Mouse (Mus musculus) neural tube, embryonic 13.5 days (tissue): ENCODE measurements at regions not wholly inside any gene's neighbourhood (a gene's known extent, or its start where the extent isn't known, plus 50 kb on each side); places are given as distances from the start of the nearest gene placed in this dataset.

Experiments
- ATAC-seq: fragments of 200-750 bp; cut with Nextera tagmentation; 2 replicates; pipeline ENCODE4 v1.8.0; 2017; ENCODE audit warnings: low read depth, mild to moderate bottlenecking, moderate TSS enrichment, moderate library complexity
- H3K27ac ChIP-seq: fragments of 300-500 bp; sonication (generic); replicated peaks from 2 replicates; pipeline ENCODE4 v1.5.1; 2015; ENCODE audit warnings: moderate library complexity, mild to moderate bottlenecking, inconsistent platforms
- H3K27me3 ChIP-seq: fragments of 300-500 bp; sonication (generic); 2 replicates; pipeline ENCODE4 v1.6.1; 2015; ENCODE audit warnings: mild to moderate bottlenecking, inconsistent platforms
- H3K36me3 ChIP-seq: fragments of 300-500 bp; sonication (generic); 2 replicates; pipeline ENCODE4 v1.6.1; 2015; ENCODE audit warnings: mild to moderate bottlenecking, inconsistent platforms
- H3K4me1 ChIP-seq: fragments of 300-500 bp; sonication (generic); replicated peaks from 2 replicates; pipeline ENCODE4 v1.6.1; 2015; ENCODE audit warnings: inconsistent platforms
- H3K4me2 ChIP-seq: fragments of 300-500 bp; sonication (generic); 2 replicates; pipeline ENCODE4 v1.6.1; 2015; ENCODE audit warnings: inconsistent platforms, mild to moderate bottlenecking, moderate library complexity
- H3K4me3 ChIP-seq: fragments of 300-500 bp; sonication (generic); 2 replicates; pipeline ENCODE4 v1.5.1; 2015; ENCODE audit warnings: mild to moderate bottlenecking, inconsistent platforms
- H3K9ac ChIP-seq: fragments of 300-500 bp; sonication (generic); 2 replicates; pipeline ENCODE4 v1.6.1; 2015; ENCODE audit warnings: moderate library complexity, mild to moderate bottlenecking, inconsistent platforms
- H3K9me3 ChIP-seq: fragments of 300-500 bp; sonication (generic); 2 replicates; pipeline ENCODE4 v1.6.1; 2016; ENCODE audit warnings: inconsistent platforms
- whole genome bisulfite sequencing: fragments of 180-500 bp; shearing (Covaris S2); methylation state at CpG from one replicate; pipeline ENCODE4 v1.1.7; 2015; 5-methylcytosine and 5-hydroxymethylcytosine counted together

GRCm38 (mm10) chr14:24550763-24551471 is 64.0 kb downstream of the Rps24 start:
- Histone ChIP-seq H3K9ac (no peak overlapping the region; the same call in 1 of the 2 replicates), H3K4me1 (peaks cover 20% of the 10 kb centered on the region), H3K9me3 (peaks cover 6% of the 10 kb centered on the region), H3K4me3 (no peak overlapping the region), H3K27me3 (no peaks in the 10 kb centered on the region), H3K4me2 (no peak overlapping the region), H3K36me3 (no peaks in the 10 kb centered on the region), H3K27ac (peak overlapping the region; percentile 95)
- peak; percentile 97 for ATAC-seq
- 12% methylated on average over 7 of the region's 7 CpGs for WGBS

GRCm38 (mm10) chr14:24551472-24551783 is 64.5 kb downstream of the Rps24 start:
- H3K36me3 ChIP-seq, result no peaks in the 10 kb centered on the region
- ATAC-seq, result no peak
- H3K27ac ChIP-seq, result peak overlapping the region; percentile 95
- no peaks in the 10 kb centered on the region for H3K27me3 ChIP-seq
- WGBS, result 55% methylated on average over 3 of the region's 3 CpGs
- H3K9ac ChIP-seq, result no peak overlapping the region; the same call in 1 of the 2 replicates
- H3K4me1 ChIP-seq, result peaks cover 20% of the 10 kb centered on the region
- H3K4me2 ChIP-seq, result no peak overlapping the region
- no peak overlapping the region for H3K4me3 ChIP-seq
- H3K9me3 ChIP-seq, result peaks cover 6% of the 10 kb centered on the region

- peak overlapping the region; percentile 84 for H3K27ac ChIP-seq
Observed at GRCm38 (mm10) chr14:24564801-24565624, 78.1 kb downstream of the Rps24 start.

GRCm38 (mm10) chr14:24565718-24566322 is 78.9 kb downstream of the Rps24 start:
- WGBS, result 38% methylated on average over 10 of the region's 10 CpGs
- Histone ChIP-seq H3K4me3 (no peak overlapping the region), H3K9me3 (no peaks in the 10 kb centered on the region), H3K27ac (peak overlapping the region; percentile 84), H3K9ac (no peak overlapping the region), H3K27me3 (no peaks in the 10 kb centered on the region), H3K4me1 (peaks cover 26% of the 10 kb centered on the region), H3K4me2 (no peak overlapping the region), H3K36me3 (no peaks in the 10 kb centered on the region)
- ATAC-seq, result peak; percentile 81

More at GRCm38 (mm10) chr14:24564801-24565624, 78.1 kb downstream of the Rps24 start:
- ATAC-seq, result peak; percentile 45; the same call in 1 of the 2 replicates
- H3K9ac ChIP-seq, result 0 out of 2 replicates have a peak overlapping the region, but pooled peaks have one; percentile 12
- no peaks in the 10 kb centered on the region for H3K27me3 ChIP-seq
- H3K9me3 ChIP-seq, result no peaks in the 10 kb centered on the region
- H3K4me3 ChIP-seq, result no peak overlapping the region
- no peak overlapping the region for H3K4me2 ChIP-seq
- no peaks in the 10 kb centered on the region for H3K36me3 ChIP-seq
- 41% methylated on average over 9 of the region's 9 CpGs for WGBS
- peaks cover 34% of the 10 kb centered on the region for H3K4me1 ChIP-seq

- Histone ChIP-seq H3K27me3 (no peaks in the 10 kb centered on the region), H3K9ac (no peak overlapping the region), H3K36me3 (no peaks in the 10 kb centered on the region), H3K4me2 (no peak overlapping the region), H3K4me3 (no peak overlapping the region), H3K9me3 (no peaks in the 10 kb centered on the region), H3K27ac (no peak overlapping the region), H3K4me1 (peaks cover 27% of the 10 kb centered on the region)
- no peak for ATAC-seq
- 86% methylated on average over 5 of the region's 5 CpGs for WGBS
Observed at GRCm38 (mm10) chr14:24575111-24575510, 88.2 kb downstream of the Rps24 start.

- Histone ChIP-seq H3K27me3 (no peaks in the 10 kb centered on the region), H3K9ac (peak overlapping the region; percentile 53), H3K4me3 (no peak overlapping the region), H3K9me3 (no peaks in the 10 kb centered on the region), H3K27ac (peak overlapping the region; percentile 92), H3K4me1 (peaks cover 27% of the 10 kb centered on the region), H3K4me2 (no peak overlapping the region), H3K36me3 (no peaks in the 10 kb centered on the region)
- WGBS, result 17% methylated on average over 7 of the region's 7 CpGs
- ATAC-seq, result peak; percentile 94
Observed at GRCm38 (mm10) chr14:24578535-24579111, 91.7 kb downstream of the Rps24 start.

GRCm38 (mm10) chr14:24579153-24579795 is 92.3 kb downstream of the Rps24 start:
- H3K4me2 ChIP-seq, result 0 out of 2 replicates have a peak overlapping the region, but pooled peaks have one; percentile 11

GRCm38 (mm10) chr14:24586133-24586908 is 99.4 kb downstream of the Rps24 start:
- Histone ChIP-seq H3K4me1 (peaks cover 22% of the 10 kb centered on the region), H3K9me3 (no peaks in the 10 kb centered on the region), H3K9ac (no peak overlapping the region), H3K4me3 (no peak overlapping the region), H3K27me3 (no peaks in the 10 kb centered on the region), H3K36me3 (no peaks in the 10 kb centered on the region), H3K27ac (peak overlapping the region; percentile 92), H3K4me2 (no peak overlapping the region)
- WGBS, result 67% methylated on average over 7 of the region's 7 CpGs
- no peak; the same call in 1 of the 2 replicates for ATAC-seq

More at GRCm38 (mm10) chr14:24579153-24579795, 92.3 kb downstream of the Rps24 start:
- Histone ChIP-seq H3K36me3 (no peaks in the 10 kb centered on the region), H3K9ac (peak overlapping the region; percentile 53), H3K4me1 (peaks cover 27% of the 10 kb centered on the region), H3K9me3 (no peaks in the 10 kb centered on the region), H3K27me3 (no peaks in the 10 kb centered on the region), H3K27ac (peak overlapping the region; percentile 92), H3K4me3 (no peak overlapping the region)
- peak; percentile 36; the same call in 1 of the 2 replicates for ATAC-seq
- WGBS, result 18% methylated on average over 9 of the region's 9 CpGs

- 49% methylated on average over 12 of the region's 12 CpGs for WGBS
- Histone ChIP-seq H3K27me3 (no peaks in the 10 kb centered on the region), H3K4me3 (no peak overlapping the region), H3K4me2 (no peak overlapping the region), H3K9ac (no peak overlapping the region), H3K4me1 (peaks cover 22% of the 10 kb centered on the region), H3K36me3 (no peaks in the 10 kb centered on the region), H3K27ac (peak overlapping the region; percentile 92), H3K9me3 (no peaks in the 10 kb centered on the region)
- ATAC-seq, result peak; percentile 65; the same call in 1 of the 2 replicates
Observed at GRCm38 (mm10) chr14:24586982-24587672, 100.2 kb downstream of the Rps24 start.

- Histone ChIP-seq H3K27ac (peak overlapping the region; percentile 92), H3K4me3 (no peak overlapping the region), H3K4me1 (peaks cover 22% of the 10 kb centered on the region), H3K36me3 (no peaks in the 10 kb centered on the region), H3K9me3 (no peaks in the 10 kb centered on the region), H3K4me2 (no peak overlapping the region), H3K27me3 (no peaks in the 10 kb centered on the region), H3K9ac (no peak overlapping the region)
- 59% methylated on average over 3 of the region's 3 CpGs for WGBS
- no peak for ATAC-seq
Observed at GRCm38 (mm10) chr14:24588041-24588440, 101.1 kb downstream of the Rps24 start.
